Mouse (Mus musculus): ENCODE data around the gene Gadl1. TPM values are rescaled to one million over a fixed set of nuclear protein-coding genes. Genes with fewer than 3 reads are reported as not detected.

Gadl1 gene
- total RNA-seq, 2 experiments from 2014 or later: 3.0 to 11.2 TPM

DNA sequence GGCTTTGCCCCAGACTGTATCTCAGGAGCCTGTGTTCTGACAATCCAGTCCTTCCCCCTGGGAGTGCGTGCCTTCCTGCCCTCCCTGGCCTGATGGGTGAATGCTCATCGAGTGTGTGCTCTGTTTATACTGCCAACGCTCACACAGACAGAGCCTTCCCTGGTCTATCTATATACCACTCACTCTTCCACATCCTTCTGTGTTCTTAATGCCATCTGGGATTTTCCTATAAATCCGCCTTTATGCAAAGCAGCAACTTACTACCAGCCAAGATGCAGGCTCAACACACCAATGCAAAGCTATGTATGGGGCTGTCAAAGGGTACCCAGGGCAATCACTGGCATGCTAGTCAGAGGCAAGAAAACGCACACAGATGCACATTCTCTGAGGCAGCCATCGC, 176.7 kb downstream of the Gadl1 start:
- no peak for TF ChIP-seq CTCF (IDR thresholded peaks at IDR 0.05)
- intact Hi-C loops (cut with DNase I): no loop called here

GRCm38 (mm10) chr9:116087263-116087662, 178.0 kb downstream of the Gadl1 start:
- Histone ChIP-seq H3K27ac (no peak overlapping the region), H3K4me3 (no peak overlapping the region)
- no peak for TF ChIP-seq CTCF (IDR thresholded peaks at IDR 0.05)
- intact Hi-C loops (cut with DNase I): no loop called here
- no peak for DNase-seq

More for the DNA sequence above, 176.7 kb downstream of the Gadl1 start:
- Histone ChIP-seq H3K4me3 (no peak overlapping the region), H3K27ac (no peak overlapping the region)
- no peak for DNase-seq

GRCm38 (mm10) chr9:116087880-116088279, 178.6 kb downstream of the Gadl1 start:
- H3K4me3 ChIP-seq: no peak overlapping the region
- intact Hi-C loops (cut with DNase I): loop anchor here (2.0 kb wide), 1 partner anchor 297 kb away; no protein-coding TSS in a partner anchor
- H3K27ac ChIP-seq: no peak overlapping the region; the same call in 1 of the 2 replicates
- peak; percentile 72 for DNase-seq
- peak; percentile 88 for TF ChIP-seq CTCF (IDR thresholded peaks at IDR 0.05)

GRCm38 (mm10) chr9:116088912-116089311, 179.7 kb downstream of the Gadl1 start:
- DNase-seq: peak; percentile 38
- no peak overlapping the region for H3K27ac ChIP-seq
- intact Hi-C loops (cut with DNase I): loop anchor here (2.0 kb wide), 1 partner anchor 296 kb away; no protein-coding TSS in a partner anchor
- H3K4me3 ChIP-seq: no peak overlapping the region
- TF ChIP-seq CTCF (IDR thresholded peaks at IDR 0.05): peak; percentile 47

- no peak for TF ChIP-seq CTCF (IDR thresholded peaks at IDR 0.05)
- intact Hi-C loops (cut with DNase I): loop anchor here (5.0 kb wide), 1 partner anchor 247 kb away; no protein-coding TSS in a partner anchor
- Histone ChIP-seq H3K4me3 (no peak overlapping the region), H3K27ac (no peak overlapping the region)
- no peak for DNase-seq
Measured at GRCm38 (mm10) chr9:116090296-116090695, 181.0 kb downstream of the Gadl1 start.

GRCm38 (mm10) chr9:116091101-116091841, 182.0 kb downstream of the Gadl1 start:
- intact Hi-C loops (cut with DNase I): loop anchor here (5.0 kb wide), 1 partner anchor 246 kb away; no protein-coding TSS in a partner anchor
- Histone ChIP-seq H3K4me3 (no peak overlapping the region), H3K27ac (no peak overlapping the region)
- no peak for DNase-seq
- no peak for TF ChIP-seq CTCF (IDR thresholded peaks at IDR 0.05)

DNA sequence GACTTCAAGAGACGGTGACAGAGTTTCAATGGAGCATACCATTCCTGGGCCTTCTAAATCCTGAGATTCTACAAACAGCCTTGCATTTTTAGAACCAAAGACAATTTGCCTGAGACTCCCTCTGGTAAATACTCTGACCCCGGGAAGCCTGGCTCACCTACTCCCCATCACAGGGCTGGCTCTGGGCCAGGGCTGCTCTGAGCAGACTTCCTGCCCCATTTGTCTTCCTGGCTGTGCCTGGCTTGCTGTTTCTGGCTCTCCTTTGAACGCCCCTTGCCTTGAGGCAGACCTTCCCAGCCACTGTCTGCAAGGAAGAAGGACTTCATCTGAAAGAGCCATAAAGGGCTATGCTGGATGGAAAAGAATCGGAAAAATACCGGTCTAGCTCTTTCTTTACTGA, 182.7 kb downstream of the Gadl1 start:
- peak overlapping the region; percentile 24; the same call in 1 of the 2 replicates for H3K27ac ChIP-seq
- intact Hi-C loops (cut with DNase I): loop anchor here (5.0 kb wide), 1 partner anchor 245 kb away; no protein-coding TSS in a partner anchor
- DNase-seq: peak; percentile 53
- TF ChIP-seq CTCF (IDR thresholded peaks at IDR 0.05): no peak
- H3K4me3 ChIP-seq: no peak overlapping the region

DNA sequence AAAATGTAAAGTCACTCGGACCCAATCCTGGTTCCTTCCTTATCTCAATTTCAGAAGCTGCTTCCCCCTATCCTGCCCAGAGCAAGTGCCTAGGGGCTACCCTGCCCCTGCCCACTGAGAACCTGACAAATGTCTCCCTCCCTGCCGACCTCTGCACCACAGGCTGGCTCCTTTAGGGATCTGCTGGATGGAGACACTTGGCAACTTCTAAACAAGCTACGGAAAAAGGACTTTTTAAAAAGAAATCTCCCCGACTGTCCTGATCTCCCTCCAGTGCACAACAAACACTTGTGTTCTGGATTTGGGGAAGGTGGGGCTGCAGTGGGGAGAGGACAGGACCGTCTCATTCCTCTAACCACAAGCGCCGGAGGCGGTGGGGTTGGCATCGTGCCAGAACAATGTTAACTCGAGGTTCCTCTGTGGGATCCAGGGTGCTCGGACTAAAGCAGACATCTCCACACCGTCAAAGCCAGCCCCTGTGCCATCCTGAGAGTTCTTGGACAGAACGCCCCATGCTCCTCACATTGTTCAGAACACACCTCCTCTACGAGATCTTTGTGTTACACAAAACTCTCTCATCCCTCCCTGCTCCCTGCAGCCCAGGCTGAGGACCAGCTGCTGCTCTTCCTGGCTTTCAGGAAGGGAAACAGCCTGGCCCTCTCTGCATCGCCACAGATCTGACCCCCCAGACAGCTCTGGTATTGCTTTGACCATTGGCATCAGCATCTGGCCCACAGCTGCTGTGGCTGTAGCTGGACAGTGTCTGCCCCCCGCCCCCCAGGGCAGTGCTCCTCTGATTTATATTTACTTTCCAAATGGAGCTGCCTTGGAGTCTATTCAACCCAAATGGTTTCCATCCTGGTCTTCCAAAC, 189.7 kb downstream of the Gadl1 start:
- intact Hi-C loops (cut with DNase I): no loop called here
- TF ChIP-seq CTCF (IDR thresholded peaks at IDR 0.05): no peak
- Histone ChIP-seq H3K4me3 (peak overlapping the region; percentile 22), H3K27ac (peak overlapping the region; percentile 64)
- DNase-seq: peak; percentile 71

- intact Hi-C loops (cut with DNase I): no loop called here
- Histone ChIP-seq H3K27ac (peak overlapping the region; percentile 64), H3K4me3 (peak overlapping the region; percentile 22; the same call in 1 of the 2 replicates)
- peak; percentile 45 for DNase-seq
- TF ChIP-seq CTCF (IDR thresholded peaks at IDR 0.05): no peak
Measured at GRCm38 (mm10) chr9:116099596-116099993, 190.3 kb downstream of the Gadl1 start.

- TF ChIP-seq CTCF (IDR thresholded peaks at IDR 0.05): no peak
- Histone ChIP-seq H3K4me3 (no peak overlapping the region), H3K27ac (peak overlapping the region; percentile 64)
- peak; percentile 74 for DNase-seq
- intact Hi-C loops (cut with DNase I): no loop called here
Measured at GRCm38 (mm10) chr9:116100015-116100414, 190.8 kb downstream of the Gadl1 start.

- DNase-seq: no peak
- TF ChIP-seq CTCF (IDR thresholded peaks at IDR 0.05): no peak
- H3K27ac ChIP-seq: peak overlapping the region; percentile 41
- intact Hi-C loops (cut with DNase I): no loop called here
- H3K4me3 ChIP-seq: no peak overlapping the region
Measured at GRCm38 (mm10) chr9:116101842-116102241, 192.6 kb downstream of the Gadl1 start.

- no peak for TF ChIP-seq CTCF (IDR thresholded peaks at IDR 0.05)
- Histone ChIP-seq H3K27ac (no peak overlapping the region), H3K4me3 (no peak overlapping the region)
- intact Hi-C loops (cut with DNase I): no loop called here
- DNase-seq: no peak
Measured at GRCm38 (mm10) chr9:116104770-116105169, 195.5 kb downstream of the Gadl1 start.

DNA sequence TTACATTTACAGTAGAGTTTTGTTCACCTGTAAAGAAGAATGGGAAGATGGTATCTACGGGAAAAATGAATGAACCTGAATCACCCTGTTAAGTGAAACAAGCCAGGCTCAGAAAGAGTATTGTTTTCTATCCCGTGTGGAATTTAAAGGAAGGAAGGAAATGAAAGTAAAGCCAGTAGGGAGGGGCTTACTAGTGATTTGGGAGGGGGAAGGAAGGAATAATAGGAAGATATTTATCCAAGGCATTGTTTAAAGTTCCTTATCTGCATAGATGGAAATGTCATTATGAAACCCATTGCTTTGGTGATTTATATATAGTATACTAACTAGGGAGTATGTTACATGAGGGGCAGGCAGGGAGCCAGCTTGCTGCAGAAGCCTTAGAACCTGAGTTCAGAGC, 199.5 kb downstream of the Gadl1 start:
- no peak overlapping the region for H3K4me3 ChIP-seq
- 0 out of 2 replicates have a peak overlapping the region, but pooled peaks have one; percentile 24 for H3K27ac ChIP-seq
- DNase-seq: no peak

More for the DNA sequence above, 199.5 kb downstream of the Gadl1 start:
- intact Hi-C loops (cut with DNase I): no loop called here
- TF ChIP-seq CTCF (IDR thresholded peaks at IDR 0.05): no peak

All from gastrocnemius, adult 2 months (tissue).